Mouse (Mus musculus): Measurements from ENCODE around the gene Myzap. TPM values are rescaled to one million over a fixed set of nuclear protein-coding genes. Genes with fewer than 3 reads are reported as not detected.

The Myzap gene
- polyA plus RNA-seq, 1 experiment from 2014 or later, result 12.0 TPM

DNA sequence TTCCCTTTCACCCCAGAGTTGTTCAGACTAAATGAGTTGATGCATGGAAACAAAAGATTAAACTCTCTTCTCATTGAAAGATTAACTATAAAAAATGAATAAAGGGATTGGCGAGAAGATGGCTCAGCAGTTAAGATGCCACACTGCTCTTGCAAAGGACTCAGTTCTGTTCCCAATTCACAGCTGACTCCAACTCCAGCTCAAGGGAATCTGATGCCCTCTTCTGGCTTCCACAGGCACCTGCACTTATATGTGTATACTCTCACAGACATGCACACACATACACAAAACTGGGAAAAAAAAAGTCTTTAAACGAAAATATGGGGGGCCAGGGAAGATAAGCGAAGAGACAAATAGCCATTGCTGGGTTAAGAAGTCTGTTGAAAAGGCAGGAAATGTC is 115.6 kb downstream of the Myzap start:
- WGBS, result 95% methylated on average over 3 of the region's 3 CpGs
- 0 out of 2 replicates have a peak, but pooled peaks have one; percentile 18 for TF ChIP-seq CTCF (IDR thresholded peaks at IDR 0.05; ENCODE audit: low read depth)
- ATAC-seq, result no peak

DNA sequence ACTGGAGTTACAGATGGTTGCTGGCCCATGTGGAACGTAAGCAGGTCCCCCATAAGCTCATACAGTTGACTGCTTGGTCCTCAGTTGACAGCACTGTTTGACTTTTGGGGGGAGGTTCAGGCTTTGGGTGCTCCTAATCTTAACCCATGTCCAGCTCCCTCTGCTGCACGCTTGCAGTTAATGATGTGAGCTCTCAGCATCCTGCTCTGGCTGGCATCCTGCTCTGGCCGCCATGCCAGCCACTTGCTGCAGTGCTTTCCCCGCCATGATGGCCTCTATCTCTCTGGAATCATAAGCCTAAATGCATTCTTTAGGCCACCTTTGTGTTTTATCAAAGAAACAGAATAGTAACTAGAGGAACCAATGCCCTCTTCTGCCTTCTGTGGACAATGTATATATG is 116.6 kb downstream of the Myzap start:
- no peak overlapping the region for H3K9ac ChIP-seq (ENCODE audit: low read depth, low read length)
- 95% methylated on average over 4 of the region's 4 CpGs for WGBS
- ATAC-seq, result no peak
- H3K4me1 ChIP-seq (replicated peaks; ENCODE audit: control insufficient read depth, insufficient read depth, low read length), result no peaks in the 10 kb centered on the region
- H3K27ac ChIP-seq (ENCODE audit: low read depth, low read length), result no peak overlapping the region
- H3K36me3 ChIP-seq (ENCODE audit: control insufficient read depth, insufficient read depth), result peaks cover 56% of the 10 kb centered on the region
- TF ChIP-seq CTCF (IDR thresholded peaks at IDR 0.05; ENCODE audit: low read depth), result no peak
- no peaks in the 10 kb centered on the region for H3K9me3 ChIP-seq (ENCODE audit: control insufficient read depth)
- H3K4me2 ChIP-seq (replicated peaks; ENCODE audit: low read depth), result no peak overlapping the region
- no peak overlapping the region for H3K4me3 ChIP-seq (ENCODE audit: low read depth, low read length)
- H3K27me3 ChIP-seq (replicated peaks; ENCODE audit: control insufficient read depth, insufficient read depth, low read length), result no peaks in the 10 kb centered on the region

More for the DNA sequence above, 115.6 kb downstream of the Myzap start:
- Histone ChIP-seq H3K4me3 (ENCODE audit: low read depth, low read length) (no peak overlapping the region), H3K4me1 (replicated peaks; ENCODE audit: control insufficient read depth, insufficient read depth, low read length) (no peaks in the 10 kb centered on the region), H3K9me3 (ENCODE audit: control insufficient read depth) (no peaks in the 10 kb centered on the region), H3K9ac (ENCODE audit: low read depth, low read length) (no peak overlapping the region), H3K36me3 (ENCODE audit: control insufficient read depth, insufficient read depth) (peaks cover 66% of the 10 kb centered on the region), H3K27me3 (replicated peaks; ENCODE audit: control insufficient read depth, insufficient read depth, low read length) (no peaks in the 10 kb centered on the region), H3K4me2 (replicated peaks; ENCODE audit: low read depth) (no peak overlapping the region), H3K27ac (ENCODE audit: low read depth, low read length) (no peak overlapping the region)

DNA sequence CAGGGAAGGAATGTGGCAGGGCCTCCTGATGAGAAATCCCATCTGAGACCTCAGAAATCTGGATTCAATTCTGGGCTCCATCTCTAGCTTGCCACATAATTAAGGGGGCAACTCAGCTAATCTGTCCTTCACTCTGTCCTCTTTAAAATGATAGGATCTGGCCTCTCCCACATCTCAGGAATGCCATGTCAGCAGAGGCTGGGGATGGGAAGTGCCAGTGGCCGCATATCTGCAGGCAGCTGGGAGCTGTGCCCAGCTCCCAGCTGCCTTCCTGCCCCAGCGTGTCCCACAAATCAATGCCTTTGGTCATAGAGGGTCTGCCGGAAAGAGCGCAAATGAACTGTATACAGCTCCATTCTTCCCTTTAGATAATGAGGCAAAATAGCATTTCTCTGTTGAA is 124.7 kb downstream of the Myzap start:
- Histone ChIP-seq H3K4me2 (replicated peaks; ENCODE audit: low read depth) (no peak overlapping the region), H3K9me3 (ENCODE audit: control insufficient read depth) (no peaks in the 10 kb centered on the region), H3K9ac (ENCODE audit: low read depth, low read length) (no peak overlapping the region), H3K4me3 (ENCODE audit: low read depth, low read length) (no peak overlapping the region), H3K4me1 (replicated peaks; ENCODE audit: control insufficient read depth, insufficient read depth, low read length) (no peaks in the 10 kb centered on the region), H3K36me3 (ENCODE audit: control insufficient read depth, insufficient read depth) (no peaks in the 10 kb centered on the region), H3K27me3 (replicated peaks; ENCODE audit: control insufficient read depth, insufficient read depth, low read length) (no peaks in the 10 kb centered on the region), H3K27ac (ENCODE audit: low read depth, low read length) (no peak overlapping the region)
- TF ChIP-seq CTCF (IDR thresholded peaks at IDR 0.05; ENCODE audit: low read depth), result no peak
- ATAC-seq, result no peak
- WGBS, result 74% methylated on average over 4 of the region's 4 CpGs

DNA sequence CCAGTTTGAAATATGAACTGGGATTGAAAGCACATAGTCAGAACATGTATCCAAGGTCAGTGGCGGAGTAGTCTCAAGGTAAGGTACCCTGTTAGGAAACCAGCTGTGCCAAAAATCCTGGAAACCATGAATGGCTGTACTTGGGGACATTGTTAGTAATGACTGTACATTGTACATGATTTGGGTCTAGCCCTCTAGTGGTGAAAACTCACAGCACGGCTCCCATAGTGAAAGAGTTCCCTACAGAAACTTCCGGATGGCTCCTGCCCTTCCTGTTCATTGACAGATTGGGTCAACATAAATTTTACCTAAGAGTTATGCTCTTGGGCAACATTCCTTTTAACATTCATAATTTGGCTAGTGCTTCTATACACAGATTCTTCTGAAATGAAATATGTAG is 126.0 kb downstream of the Myzap start:
- no peak overlapping the region for H3K9ac ChIP-seq (ENCODE audit: low read depth, low read length)
- TF ChIP-seq CTCF (IDR thresholded peaks at IDR 0.05; ENCODE audit: low read depth), result peak; percentile 76
- no peaks in the 10 kb centered on the region for H3K36me3 ChIP-seq (ENCODE audit: control insufficient read depth, insufficient read depth)
- ATAC-seq, result no peak
- WGBS, result 68% methylated on average over 3 of the region's 3 CpGs
- H3K4me3 ChIP-seq (ENCODE audit: low read depth, low read length), result no peak overlapping the region
- H3K4me2 ChIP-seq (replicated peaks; ENCODE audit: low read depth), result no peak overlapping the region
- no peaks in the 10 kb centered on the region for H3K27me3 ChIP-seq (replicated peaks; ENCODE audit: control insufficient read depth, insufficient read depth, low read length)
- no peaks in the 10 kb centered on the region for H3K9me3 ChIP-seq (ENCODE audit: control insufficient read depth)
- no peaks in the 10 kb centered on the region for H3K4me1 ChIP-seq (replicated peaks; ENCODE audit: control insufficient read depth, insufficient read depth, low read length)
- no peak overlapping the region for H3K27ac ChIP-seq (ENCODE audit: low read depth, low read length)

DNA sequence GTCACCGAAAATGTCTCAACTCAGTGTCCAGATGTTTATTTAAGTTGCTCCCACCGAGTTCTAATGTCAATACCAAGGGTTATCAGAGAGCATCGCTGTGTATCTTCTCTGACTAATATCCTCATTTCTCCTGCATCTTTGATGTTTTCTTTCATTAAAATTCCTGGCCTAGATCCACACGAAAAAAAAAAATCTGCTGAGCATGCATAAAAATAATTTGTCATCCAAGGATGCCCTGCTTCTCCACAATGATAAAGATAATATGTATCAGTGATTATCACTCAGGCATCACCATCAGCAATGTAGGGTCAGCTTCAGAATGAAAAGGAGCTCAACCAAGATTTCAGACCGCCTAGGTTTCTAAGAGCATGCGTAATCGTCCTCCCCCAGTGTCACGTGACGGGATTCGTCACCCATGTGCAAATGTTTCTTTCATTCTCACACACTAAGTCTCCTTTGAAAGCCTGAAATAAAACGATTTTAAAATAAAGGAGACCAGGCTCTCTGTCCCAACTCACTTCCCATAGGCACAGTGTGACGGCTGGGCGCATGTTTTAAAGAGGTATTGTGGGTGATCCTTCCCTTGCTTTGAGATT is 129.0 kb downstream of the Myzap start:
- WGBS, result 59% methylated on average over 13 of the region's 13 CpGs
- no peak for ATAC-seq
- Histone ChIP-seq H3K9me3 (ENCODE audit: control insufficient read depth) (no peaks in the 10 kb centered on the region), H3K27me3 (replicated peaks; ENCODE audit: control insufficient read depth, insufficient read depth, low read length) (no peaks in the 10 kb centered on the region), H3K4me2 (replicated peaks; ENCODE audit: low read depth) (no peak overlapping the region), H3K36me3 (ENCODE audit: control insufficient read depth, insufficient read depth) (no peaks in the 10 kb centered on the region), H3K27ac (ENCODE audit: low read depth, low read length) (no peak overlapping the region), H3K4me1 (replicated peaks; ENCODE audit: control insufficient read depth, insufficient read depth, low read length) (no peaks in the 10 kb centered on the region), H3K9ac (ENCODE audit: low read depth, low read length) (no peak overlapping the region), H3K4me3 (ENCODE audit: low read depth, low read length) (no peak overlapping the region)
- TF ChIP-seq CTCF (IDR thresholded peaks at IDR 0.05; ENCODE audit: low read depth), result no peak

DNA sequence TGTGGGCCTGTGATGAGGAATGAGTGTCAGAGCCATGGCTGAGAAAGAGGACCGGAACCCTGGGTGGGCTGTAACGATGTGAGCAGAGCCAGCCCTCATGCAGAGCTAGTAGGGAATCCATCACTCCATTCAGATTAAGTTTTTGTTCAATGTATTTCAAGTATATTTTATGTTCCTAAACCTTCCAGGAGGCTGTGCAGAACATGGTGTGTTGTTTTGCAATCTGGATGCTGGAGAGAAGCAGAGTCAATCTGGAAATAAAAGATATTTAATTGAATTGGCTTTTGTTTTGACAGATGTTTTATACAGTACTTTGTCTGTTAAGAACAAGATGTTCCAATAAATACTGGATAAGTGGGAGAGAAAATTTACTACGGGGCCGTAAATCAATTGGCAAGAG is 135.4 kb downstream of the Myzap start:
- Histone ChIP-seq H3K4me1 (replicated peaks; ENCODE audit: control insufficient read depth, insufficient read depth, low read length) (no peaks in the 10 kb centered on the region), H3K27ac (ENCODE audit: low read depth, low read length) (no peak overlapping the region), H3K36me3 (ENCODE audit: control insufficient read depth, insufficient read depth) (no peaks in the 10 kb centered on the region), H3K27me3 (replicated peaks; ENCODE audit: control insufficient read depth, insufficient read depth, low read length) (no peaks in the 10 kb centered on the region), H3K9me3 (ENCODE audit: control insufficient read depth) (no peaks in the 10 kb centered on the region), H3K4me3 (ENCODE audit: low read depth, low read length) (no peak overlapping the region), H3K4me2 (replicated peaks; ENCODE audit: low read depth) (no peak overlapping the region), H3K9ac (ENCODE audit: low read depth, low read length) (no peak overlapping the region)
- ATAC-seq, result no peak
- WGBS, result 47% methylated on average over 4 of the region's 4 CpGs
- no peak for TF ChIP-seq CTCF (IDR thresholded peaks at IDR 0.05; ENCODE audit: low read depth)

Other genes with a start within 250 kb of the Myzap start
- gene Polr2m, start 106.4 kb downstream of the Myzap start, polyA plus RNA-seq (2015; fragmentation: Nextera tagmentation; extraction: Ambion mirVana), result 103 TPM in 2 replicates
- 4.0 and 4.3 TPM in 2 replicates for gene Cgnl1, start 179.2 kb upstream of the Myzap start, polyA plus RNA-seq (2015; fragmentation: Nextera tagmentation; extraction: Ambion mirVana)

Data from intestine, postnatal 0 days (tissue).